ENCODE assay signal across 21 mouse cellular contexts in the genomic region with DNA sequence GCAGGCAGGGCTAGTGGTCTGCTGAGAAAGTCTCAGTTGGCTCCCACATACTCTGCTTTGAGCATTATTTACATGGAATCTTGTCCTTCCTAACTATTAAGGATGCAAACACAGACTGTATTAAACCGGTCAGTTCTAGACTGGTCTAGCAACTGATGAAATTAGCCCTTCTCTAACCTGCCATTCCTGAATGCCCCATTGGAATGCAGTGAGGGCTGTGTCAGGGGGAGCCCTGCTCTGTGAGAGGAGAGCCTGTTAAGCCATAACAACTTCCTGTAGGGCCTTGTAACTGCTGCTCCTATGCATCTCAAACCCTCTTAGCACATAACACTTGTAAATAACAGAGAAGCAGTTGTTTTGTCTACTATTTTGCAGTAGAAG.
DNase-seq lines count a peak whose midpoint lies in the region; ATAC-seq lines count a peak whose summit lies in the region.
"Had no signal": no experiment of that assay in that cellular context is flagged by ENCODE, and none has a peak within 500 bp of the region (broad histone marks: within the 10 kb centered on the region; RNA-seq: fewer than 3 reads in every experiment).

No protein-coding gene starts in this region.

- H3K9me3 ChIP-seq in heart, embryonic 10.5 days, result no peaks in the 10 kb centered on the region
- no peaks in the 10 kb centered on the region for H3K9me3 ChIP-seq in embryonic facial prominence, embryonic 10.5 days
- no peaks in the 10 kb centered on the region; the same call in 1 of the 2 replicates for H3K9me3 ChIP-seq in kidney, embryonic 15.5 days (replicated peaks)
- H3K9me3 ChIP-seq in limb, embryonic 10.5 days (replicated peaks), result no peaks in the 10 kb centered on the region
- H3K9me3 ChIP-seq: heart, embryonic 15.5 days; hindbrain, embryonic 15.5 days; intestine, embryonic 15.5 days; stomach, embryonic 15.5 days had no signal

- H3K4me2 ChIP-seq in kidney, embryonic 15.5 days, result no peak overlapping the region
- H3K4me2 ChIP-seq: heart, embryonic 15.5 days; hindbrain, embryonic 15.5 days; intestine, embryonic 15.5 days; liver, embryonic 11.5 days; neural tube, embryonic 12.5 days; stomach, embryonic 15.5 days had no signal

- H3K4me1 ChIP-seq in heart, embryonic 10.5 days, result no peaks in the 10 kb centered on the region
- peaks cover 6% of the 10 kb centered on the region for H3K4me1 ChIP-seq in embryonic facial prominence, embryonic 10.5 days
- no peaks in the 10 kb centered on the region for H3K4me1 ChIP-seq in kidney, embryonic 15.5 days
- H3K4me1 ChIP-seq in limb, embryonic 10.5 days, result peaks cover 8% of the 10 kb centered on the region; the same call in 1 of the 2 replicates
- H3K4me1 ChIP-seq: heart, embryonic 15.5 days; hindbrain, embryonic 15.5 days; intestine, embryonic 15.5 days; neural tube, embryonic 12.5 days; stomach, embryonic 15.5 days had no signal

- peak; percentile 48 for DNase-seq in heart, adult 11 months
- DNase-seq in heart, embryonic 10.5 days (ENCODE audit: low spot score), result no peak
- no peak for DNase-seq in embryonic facial prominence, embryonic 10.5 days (ENCODE audit: low spot score)
- DNase-seq in limb, embryonic 10.5 days (ENCODE audit: low spot score), result no peak
- DNase-seq in adrenal gland, postnatal 14 days, result no peak
- DNase-seq in cerebellum, adult 11-12 months, result no peak
- no peak for DNase-seq in adrenal gland, adult 8-10 months
- DNase-seq: cerebellum, adult 8-10 months; heart, adult 18-20 months; heart, postnatal 4 days; lung, adult 2 months; lung, postnatal 36 days; spleen, adult 18-20 months had no signal

- H3K27me3 ChIP-seq in heart, embryonic 10.5 days (ENCODE audit: insufficient read depth, poor library complexity, severe bottlenecking), result no peaks in the 10 kb centered on the region
- H3K27me3 ChIP-seq in embryonic facial prominence, embryonic 10.5 days (replicated peaks; ENCODE audit: low read depth, poor library complexity, severe bottlenecking), result no peaks in the 10 kb centered on the region
- H3K27me3 ChIP-seq in kidney, embryonic 15.5 days, result no peaks in the 10 kb centered on the region
- H3K27me3 ChIP-seq in limb, embryonic 10.5 days (ENCODE audit: low read depth, poor library complexity, severe bottlenecking), result no peaks in the 10 kb centered on the region
- H3K27me3 ChIP-seq: CH12.LX; heart, embryonic 15.5 days; hindbrain, embryonic 15.5 days; intestine, embryonic 15.5 days; neural tube, embryonic 12.5 days; stomach, embryonic 15.5 days had no signal

- ATAC-seq in kidney, embryonic 15.5 days (replicated peaks; ENCODE audit: low FRiP score), result peak; percentile 64
- ATAC-seq: intestine, embryonic 15.5 days had no signal

- H3K27ac ChIP-seq in heart, embryonic 10.5 days, result no peak overlapping the region
- H3K27ac ChIP-seq in embryonic facial prominence, embryonic 10.5 days (replicated peaks), result 0 out of 2 replicates have a peak overlapping the region, but pooled peaks have one; percentile 0
- peak overlapping the region; percentile 42; the same call in 1 of the 2 replicates for H3K27ac ChIP-seq in kidney, embryonic 15.5 days
- H3K27ac ChIP-seq in limb, embryonic 10.5 days, result peak overlapping the region; percentile 50; the same call in 1 of the 2 replicates
- H3K27ac ChIP-seq: heart, embryonic 15.5 days; hindbrain, embryonic 15.5 days; intestine, embryonic 15.5 days; neural tube, embryonic 12.5 days; stomach, embryonic 15.5 days had no signal

- no peak overlapping the region for H3K4me3 ChIP-seq in heart, embryonic 10.5 days
- no peak overlapping the region for H3K4me3 ChIP-seq in embryonic facial prominence, embryonic 10.5 days
- no peak overlapping the region for H3K4me3 ChIP-seq in kidney, embryonic 15.5 days (replicated peaks)
- H3K4me3 ChIP-seq in limb, embryonic 10.5 days, result no peak overlapping the region
- H3K4me3 ChIP-seq: heart, embryonic 15.5 days; hindbrain, embryonic 15.5 days; intestine, embryonic 15.5 days; neural tube, embryonic 12.5 days; stomach, embryonic 15.5 days had no signal

- no peak overlapping the region for H3K9ac ChIP-seq in kidney, embryonic 15.5 days
- H3K9ac ChIP-seq: heart, embryonic 15.5 days; hindbrain, embryonic 15.5 days; intestine, embryonic 15.5 days; neural tube, embryonic 12.5 days; stomach, embryonic 15.5 days had no signal

- no peaks in the 10 kb centered on the region for H3K36me3 ChIP-seq in heart, embryonic 10.5 days
- H3K36me3 ChIP-seq in embryonic facial prominence, embryonic 10.5 days (replicated peaks), result no peaks in the 10 kb centered on the region
- H3K36me3 ChIP-seq in kidney, embryonic 15.5 days, result no peaks in the 10 kb centered on the region
- H3K36me3 ChIP-seq in limb, embryonic 10.5 days, result no peaks in the 10 kb centered on the region
- H3K36me3 ChIP-seq: heart, embryonic 15.5 days; hindbrain, embryonic 15.5 days; intestine, embryonic 15.5 days; neural tube, embryonic 12.5 days; stomach, embryonic 15.5 days had no signal

- WGBS in heart, embryonic 10.5 days, result 88% methylated on average over 1 of the region's 1 CpGs
- 72% methylated on average over 1 of the region's 1 CpGs for WGBS in embryonic facial prominence, embryonic 10.5 days
- 65% methylated on average over 1 of the region's 1 CpGs for WGBS in kidney, embryonic 15.5 days
- 82% methylated on average over 1 of the region's 1 CpGs for WGBS in limb, embryonic 10.5 days
